Mouse (Mus musculus) T-helper 2 cell (primary cell): ENCODE measurements around the gene Slc1a7.

ENCODE experiments used
- in situ Hi-C: fragments of 300-600 bp; cut with MboI, MseI; formaldehyde crosslinking; loops from one replicate; pipeline ENCODE4 v1.15.1; 2025; ENCODE audit warnings: high pct_unique_total_duplicates

The Slc1a7 gene

DNA sequence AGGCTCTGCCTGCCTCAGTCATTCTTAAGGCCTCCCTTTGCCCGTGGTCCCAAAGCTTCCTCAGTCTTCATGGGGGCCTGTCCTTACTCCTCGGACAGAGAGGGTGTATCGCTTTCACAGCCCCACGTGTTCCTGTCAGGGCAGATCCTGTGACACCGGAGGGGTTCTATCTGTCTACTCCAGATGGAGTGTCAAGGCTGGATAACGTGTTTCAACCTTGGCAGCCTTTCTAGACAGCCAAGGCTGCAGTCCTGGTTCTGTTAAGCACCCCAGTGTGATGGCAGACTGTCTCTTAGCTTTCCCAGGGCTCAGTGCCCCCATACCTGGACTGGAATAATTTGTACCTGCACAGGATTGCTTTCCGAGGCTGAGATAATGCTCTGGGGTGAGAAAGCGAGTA is 40.4 kb downstream of the Slc1a7 start:
- in situ Hi-C loops: no loop called here

DNA sequence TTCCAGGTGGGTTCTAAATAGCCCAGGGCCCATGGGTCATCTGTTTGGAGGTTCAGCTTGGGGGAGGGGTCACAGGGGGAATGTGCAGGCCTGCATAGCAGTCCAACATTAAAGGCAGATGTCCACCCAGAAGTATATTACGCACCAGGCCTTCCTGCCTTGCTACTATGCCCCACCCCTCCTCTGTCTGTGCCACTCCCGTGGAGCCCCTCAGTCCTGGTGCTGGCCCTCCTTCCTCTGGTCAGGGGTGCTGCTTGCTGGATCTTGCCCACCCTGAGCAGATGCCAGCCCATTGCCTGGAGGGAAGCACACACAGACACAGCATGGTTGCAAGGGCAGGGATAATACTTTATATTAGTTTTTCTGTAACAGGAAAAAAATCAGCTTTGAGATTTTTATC is 46.3 kb downstream of the Slc1a7 start:
- in situ Hi-C loops: no loop called here

- in situ Hi-C loops: no loop called here
Observed at GRCm38 (mm10) chr4:108015067-108015765, 47.1 kb downstream of the Slc1a7 start.

- in situ Hi-C loops: no loop called here
Observed at GRCm38 (mm10) chr4:108016321-108016720, 48.2 kb downstream of the Slc1a7 start.

- in situ Hi-C loops: no loop called here
Observed at GRCm38 (mm10) chr4:108017839-108018238, 49.7 kb downstream of the Slc1a7 start.

DNA sequence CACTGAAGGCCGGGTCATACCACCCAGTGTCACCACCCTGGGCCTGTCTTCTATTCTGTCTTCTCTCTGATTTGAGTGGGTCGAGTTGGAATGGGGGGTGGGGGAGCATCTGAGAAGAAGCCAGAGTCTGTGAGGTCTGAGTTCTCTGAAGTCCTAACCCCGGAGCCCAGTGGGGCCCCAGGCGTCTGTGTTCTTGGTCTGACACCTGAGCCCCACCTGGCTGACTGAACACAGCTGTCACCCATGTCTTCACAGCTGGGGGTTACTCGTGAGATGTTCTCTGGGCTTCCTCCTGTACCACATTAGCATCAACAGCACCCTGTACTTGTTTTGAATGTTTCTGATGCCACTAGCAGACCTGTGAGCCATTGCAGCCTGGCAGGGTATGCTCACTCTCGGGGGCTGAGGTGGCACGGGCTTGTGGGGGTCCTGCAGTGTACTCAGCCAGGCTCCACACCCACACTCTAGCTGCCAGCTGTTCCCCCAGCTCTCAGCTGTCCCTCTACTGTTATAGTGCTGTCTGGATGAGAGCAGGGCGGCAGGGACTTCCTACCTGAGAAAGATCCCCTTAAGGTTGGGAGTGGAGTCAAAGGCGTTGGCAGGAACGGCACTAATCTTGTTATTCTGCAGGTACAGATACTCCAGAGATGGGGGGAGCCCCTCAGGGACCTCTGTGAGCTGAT is 50.2 kb downstream of the Slc1a7 start:
- in situ Hi-C loops: no loop called here

DNA sequence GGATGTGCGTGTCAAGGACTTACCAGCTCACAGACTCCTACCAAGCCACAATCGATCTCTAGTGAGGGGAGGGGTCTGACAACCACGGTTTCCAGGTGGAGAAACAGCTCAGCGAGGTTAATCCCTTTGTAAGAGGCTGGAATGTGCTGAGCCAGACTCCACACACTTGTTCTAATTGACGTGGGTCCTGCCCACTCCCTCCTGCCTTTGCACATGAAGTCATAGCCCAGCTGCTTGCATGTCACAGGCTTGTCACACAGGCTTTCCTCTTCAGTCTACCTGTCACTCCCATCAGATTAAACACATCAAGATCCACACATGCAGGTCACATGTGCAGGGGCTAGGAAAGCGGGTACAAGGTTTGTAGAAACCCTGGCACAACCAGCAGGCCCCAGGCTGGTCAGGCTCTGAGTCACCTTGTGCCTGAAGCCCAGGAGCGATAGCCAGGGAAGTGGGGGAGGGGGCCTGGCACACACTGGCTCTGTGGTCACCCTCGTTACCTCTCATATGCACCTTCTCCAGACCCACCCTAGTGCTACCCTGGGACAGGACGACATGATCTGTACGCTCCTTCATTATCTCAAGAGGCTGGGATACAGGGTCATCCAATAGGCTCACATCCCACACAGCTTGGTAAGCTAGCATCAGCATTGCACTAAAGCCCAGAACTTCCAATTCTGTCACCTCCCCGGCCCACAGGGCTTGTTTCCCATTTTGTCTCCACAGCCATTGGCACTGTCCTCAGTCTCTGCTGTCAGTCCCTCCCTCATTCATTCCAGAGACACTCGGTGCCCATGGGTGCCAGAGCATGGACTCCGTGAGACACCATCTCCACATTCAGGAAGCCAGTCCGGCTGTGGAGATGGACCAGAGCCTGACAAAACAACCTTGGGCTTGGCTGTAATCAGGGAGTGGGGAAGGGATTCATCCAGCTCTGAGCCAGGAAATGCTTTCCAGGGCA is 51.1 kb downstream of the Slc1a7 start:
- in situ Hi-C loops: no loop called here

DNA sequence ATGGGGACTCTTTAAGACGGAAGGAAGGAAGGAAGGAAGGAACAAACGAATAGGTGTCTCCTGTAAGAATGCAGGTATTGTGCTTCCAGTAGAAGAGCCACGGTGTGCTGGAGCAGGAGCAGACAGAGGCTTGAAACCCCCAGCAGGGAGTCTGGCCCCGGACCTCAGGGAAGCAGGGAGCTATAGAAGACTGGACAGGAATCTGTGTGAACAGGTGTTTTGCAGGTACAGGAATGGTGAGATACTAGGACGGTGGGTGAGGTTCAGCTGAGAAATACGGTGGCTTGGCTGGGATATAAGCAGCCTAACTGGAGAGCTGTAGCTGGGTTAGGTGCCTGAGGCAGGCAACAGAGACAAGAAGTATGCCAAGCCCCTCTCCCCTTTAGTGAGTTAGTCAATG is 52.0 kb downstream of the Slc1a7 start:
- in situ Hi-C loops: no loop called here

GRCm38 (mm10) chr4:108023186-108023585 is 55.1 kb downstream of the Slc1a7 start:
- in situ Hi-C loops: no loop called here

DNA sequence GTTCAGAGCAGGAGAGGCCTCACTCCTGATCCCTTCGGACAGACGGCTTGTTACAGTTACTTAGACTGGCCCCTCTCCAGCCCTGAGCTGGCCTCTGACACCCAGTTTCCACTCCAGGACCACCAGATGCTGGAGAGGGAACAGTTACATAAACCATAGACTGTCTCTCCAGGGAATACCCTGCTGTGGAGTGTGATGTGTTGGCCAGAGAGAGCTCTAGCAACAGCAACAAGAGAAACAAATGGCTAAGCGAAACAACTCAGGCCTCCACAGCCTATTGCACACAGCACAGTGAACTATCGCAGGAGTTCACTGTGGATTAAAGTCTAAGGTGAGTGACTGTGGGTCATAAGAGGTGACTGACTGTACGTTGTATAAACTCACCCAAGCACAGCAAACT is 56.5 kb downstream of the Slc1a7 start:
- in situ Hi-C loops: no loop called here

DNA sequence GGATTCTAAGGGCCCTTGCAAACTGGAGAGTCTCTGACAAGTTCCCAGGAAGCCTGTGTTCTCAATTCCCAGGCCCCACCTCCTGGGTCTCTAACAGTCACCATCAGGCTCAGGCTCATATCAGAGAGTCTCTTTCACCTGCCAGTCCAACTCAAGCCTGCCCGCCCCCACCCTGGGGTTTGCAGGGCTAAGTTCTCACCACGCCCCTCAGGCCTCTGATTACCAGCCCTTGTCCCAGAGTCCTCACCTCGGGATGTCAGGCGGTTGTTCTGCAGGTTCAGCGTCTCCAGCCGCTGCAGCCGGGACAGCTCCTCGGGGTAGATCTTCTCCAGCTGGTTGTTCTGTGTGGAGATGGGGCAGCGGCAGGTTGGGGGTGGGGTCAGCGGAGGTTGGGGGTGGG is 57.1 kb downstream of the Slc1a7 start:
- in situ Hi-C loops: no loop called here

- in situ Hi-C loops: no loop called here
Observed at GRCm38 (mm10) chr4:108026193-108026592, 58.1 kb downstream of the Slc1a7 start.

- in situ Hi-C loops: no loop called here
Observed at GRCm38 (mm10) chr4:108030888-108031501, 62.9 kb downstream of the Slc1a7 start.

DNA sequence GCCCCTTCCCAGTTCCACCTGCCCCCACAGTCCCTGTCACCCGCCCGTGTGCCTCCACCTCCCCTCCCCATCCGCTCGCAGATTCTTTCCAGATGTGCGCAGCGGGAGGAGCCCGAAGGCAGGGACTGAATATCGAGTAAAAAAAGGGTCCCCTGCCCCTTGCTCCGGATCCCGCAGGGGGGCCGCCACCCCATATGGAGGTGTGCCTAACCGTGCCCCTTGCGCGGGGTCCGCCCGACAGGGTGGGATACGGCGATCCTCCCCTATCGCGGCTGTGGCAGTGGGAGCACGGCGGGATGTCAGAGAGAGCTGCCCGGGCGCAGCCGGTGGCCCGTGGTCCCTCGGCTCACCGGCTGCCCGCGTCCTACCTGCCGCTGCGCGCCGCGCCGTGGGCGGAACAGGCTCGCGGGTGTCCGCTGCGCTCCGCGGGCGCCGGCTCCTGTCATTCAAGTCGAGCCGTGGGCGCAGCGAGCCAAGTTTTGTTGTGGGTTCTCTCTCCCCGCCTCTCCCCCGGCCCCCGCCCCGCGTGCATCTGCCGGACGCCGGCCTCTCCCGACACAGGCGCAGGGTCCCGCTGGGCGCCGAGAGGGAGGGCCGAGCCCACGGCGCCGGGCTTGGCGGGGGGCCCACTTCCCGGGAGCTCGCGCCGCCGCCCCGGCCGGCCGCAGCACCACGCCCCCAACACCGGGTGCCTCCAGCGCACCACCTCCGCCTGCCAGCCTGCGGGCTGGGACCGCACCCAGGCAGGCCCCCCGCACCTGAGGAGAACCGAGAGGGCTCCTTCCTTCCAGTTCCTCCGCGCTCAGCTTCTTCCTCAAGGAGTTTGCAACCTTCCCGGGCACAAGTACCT is 63.6 kb downstream of the Slc1a7 start:
- in situ Hi-C loops: no loop called here

GRCm38 (mm10) chr4:108032352-108032849 is 64.3 kb downstream of the Slc1a7 start:
- in situ Hi-C loops: no loop called here

GRCm38 (mm10) chr4:108033041-108033764 is 65.1 kb downstream of the Slc1a7 start:
- in situ Hi-C loops: no loop called here

- in situ Hi-C loops: no loop called here
Observed at GRCm38 (mm10) chr4:108037027-108037426, 68.9 kb downstream of the Slc1a7 start.

DNA sequence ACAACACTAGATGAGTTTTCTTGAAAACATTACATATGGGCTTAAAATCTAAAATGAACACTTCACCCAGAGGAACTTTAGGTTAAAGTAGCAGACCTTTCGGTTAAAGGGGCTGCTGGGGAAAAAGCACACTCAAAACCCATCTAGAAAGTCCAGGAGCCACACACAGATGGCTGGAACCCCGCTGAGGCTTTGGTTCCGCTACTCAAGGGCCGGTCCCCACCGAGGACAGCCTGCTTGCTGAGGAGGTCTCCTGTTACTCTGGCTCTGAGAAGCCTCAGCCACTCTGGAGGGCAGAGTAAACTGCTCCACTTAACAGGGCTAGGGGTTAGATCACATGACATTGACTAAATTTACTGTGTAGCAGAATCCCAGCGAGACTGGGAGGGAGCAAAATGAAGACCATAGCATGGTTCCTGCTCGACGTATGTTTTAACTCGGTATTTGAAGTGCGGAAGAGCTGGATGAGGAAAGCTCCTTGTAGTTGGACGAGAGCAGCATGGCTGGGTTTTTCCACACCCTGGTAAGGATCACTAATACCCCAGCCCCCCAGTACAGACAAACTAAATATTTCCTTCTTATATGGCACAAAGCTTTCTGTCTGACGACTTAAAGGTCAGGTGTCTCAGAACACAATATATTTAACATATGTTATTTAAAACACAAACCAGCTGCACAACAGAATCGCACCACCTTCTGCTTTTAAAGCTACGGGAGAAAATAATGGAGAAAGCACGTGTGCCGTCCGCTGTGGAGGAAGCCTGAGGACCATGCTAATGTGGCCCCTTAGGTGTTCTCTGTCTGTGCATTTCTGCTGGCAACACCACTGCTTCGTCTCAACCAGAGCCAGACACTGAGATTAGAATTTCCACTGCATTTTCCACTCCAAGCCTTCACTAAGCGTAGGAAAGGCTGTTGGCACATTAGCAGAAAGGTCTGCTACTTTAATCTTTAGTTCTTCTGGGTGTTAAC is 77.3 kb downstream of the Slc1a7 start:
- in situ Hi-C loops: no loop called here

GRCm38 (mm10) chr4:108046136-108046535 is 78.0 kb downstream of the Slc1a7 start:
- in situ Hi-C loops: no loop called here
